Mouse (Mus musculus): ENCODE measurements around the gene Olfr959. TPM values are rescaled to one million over a fixed set of nuclear protein-coding genes. Genes with fewer than 3 reads are reported as not detected.
A peak's percentile ranks its signal among the peaks of the same experiment; 100 is the strongest.

Gene Olfr959
- polyA plus RNA-seq (2015; fragmentation: Nextera tagmentation; extraction: Ambion mirVana), result not detected in 2 replicates

DNA sequence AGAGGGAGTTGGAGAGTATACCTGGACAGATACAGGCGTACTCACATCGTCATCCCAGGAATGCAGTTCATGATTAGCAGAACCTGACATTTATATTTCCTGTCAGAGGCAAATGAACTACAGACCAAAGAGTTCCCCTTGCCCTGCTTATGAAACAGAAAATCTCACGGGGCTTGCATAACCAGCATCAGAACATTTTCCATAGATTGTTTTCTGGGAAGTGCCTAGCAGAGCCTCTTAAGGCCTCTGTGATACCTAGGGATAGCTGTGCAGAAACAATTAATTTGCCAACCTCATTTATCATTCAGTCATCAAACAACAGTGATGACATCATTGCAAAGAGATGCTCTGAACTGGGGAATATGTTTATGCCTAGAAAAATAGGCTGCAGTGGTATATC, at the start of gene Olfr959:
Gene Olfr959, minus strand, starts transcription at position 101 of the 400 bp plus-strand sequence.
- H3K4me2 ChIP-seq (ENCODE audit: low read depth, low read length), result no peak within 1 kb of the TSS
- ATAC-seq (replicated peaks; ENCODE audit: extremely low read depth, insufficient read depth, low FRiP score), result no peak
- no peak within 1 kb of the TSS for H3K4me3 ChIP-seq (ENCODE audit: low read length)
- H3K9ac ChIP-seq (ENCODE audit: low read length), result no peak within 1 kb of the TSS
- H3K27ac ChIP-seq (ENCODE audit: low read length), result no peak within 1 kb of the TSS
- 62% methylated on average over 3 of the region's 3 CpGs for WGBS
- no peaks in the 10 kb centered on the region for H3K9me3 ChIP-seq (replicated peaks; ENCODE audit: control insufficient read depth, low read length)
- H3K36me3 ChIP-seq (ENCODE audit: control insufficient read depth, insufficient read depth), result no peaks in the 10 kb centered on the region
- no peaks in the 10 kb centered on the region for H3K4me1 ChIP-seq (ENCODE audit: control insufficient read depth, insufficient read depth, low read length)
- no peaks in the 10 kb centered on the region for H3K27me3 ChIP-seq (ENCODE audit: control insufficient read depth, insufficient read depth, low read length)

GRCm38 (mm10) chr9:39624711-39625110, 49.3 kb upstream of the Olfr959 start:
- Histone ChIP-seq H3K36me3 (ENCODE audit: control insufficient read depth, insufficient read depth) (no peaks in the 10 kb centered on the region), H3K9me3 (replicated peaks; ENCODE audit: control insufficient read depth, low read length) (no peaks in the 10 kb centered on the region), H3K4me2 (ENCODE audit: low read depth, low read length) (no peak overlapping the region), H3K9ac (ENCODE audit: low read length) (no peak overlapping the region), H3K4me1 (ENCODE audit: control insufficient read depth, insufficient read depth, low read length) (no peaks in the 10 kb centered on the region), H3K4me3 (ENCODE audit: low read length) (no peak overlapping the region), H3K27ac (ENCODE audit: low read length) (no peak overlapping the region), H3K27me3 (ENCODE audit: control insufficient read depth, insufficient read depth, low read length) (no peaks in the 10 kb centered on the region)
- ATAC-seq (replicated peaks; ENCODE audit: extremely low read depth, insufficient read depth, low FRiP score), result no peak
- 52% methylated on average over 2 of the region's 2 CpGs for WGBS

- Histone ChIP-seq H3K27ac (ENCODE audit: low read length) (no peak overlapping the region), H3K9ac (ENCODE audit: low read length) (no peak overlapping the region), H3K27me3 (ENCODE audit: control insufficient read depth, insufficient read depth, low read length) (no peaks in the 10 kb centered on the region), H3K9me3 (replicated peaks; ENCODE audit: control insufficient read depth, low read length) (no peaks in the 10 kb centered on the region), H3K4me3 (ENCODE audit: low read length) (no peak overlapping the region), H3K4me2 (ENCODE audit: low read depth, low read length) (no peak overlapping the region), H3K36me3 (ENCODE audit: control insufficient read depth, insufficient read depth) (no peaks in the 10 kb centered on the region), H3K4me1 (ENCODE audit: control insufficient read depth, insufficient read depth, low read length) (no peaks in the 10 kb centered on the region)
- no peak for ATAC-seq (replicated peaks; ENCODE audit: extremely low read depth, insufficient read depth, low FRiP score)
- WGBS, result 77% methylated on average over 3 of the region's 3 CpGs
These were observed 48.4 kb upstream of the Olfr959 start for GRCm38 (mm10) chr9:39623783-39624182.

- Histone ChIP-seq H3K4me2 (ENCODE audit: low read depth, low read length) (no peak within 1 kb of the TSS), H3K36me3 (ENCODE audit: control insufficient read depth, insufficient read depth) (no peaks in the 10 kb centered on the region), H3K9ac (ENCODE audit: low read length) (no peak within 1 kb of the TSS), H3K4me3 (ENCODE audit: low read length) (no peak within 1 kb of the TSS), H3K4me1 (ENCODE audit: control insufficient read depth, insufficient read depth, low read length) (no peaks in the 10 kb centered on the region), H3K27me3 (ENCODE audit: control insufficient read depth, insufficient read depth, low read length) (no peaks in the 10 kb centered on the region), H3K27ac (ENCODE audit: low read length) (no peak within 1 kb of the TSS), H3K9me3 (replicated peaks; ENCODE audit: control insufficient read depth, low read length) (no peaks in the 10 kb centered on the region)
- ATAC-seq (replicated peaks; ENCODE audit: extremely low read depth, insufficient read depth, low FRiP score), result no peak
- 63% methylated on average over 1 of the region's 1 CpGs for WGBS
These were observed 45.7 kb upstream of the Olfr959 start, which contains the start of gene Olfr960 for GRCm38 (mm10) chr9:39621073-39621472. TSS of gene Olfr960 (plus strand) at chr9:39621373.

DNA sequence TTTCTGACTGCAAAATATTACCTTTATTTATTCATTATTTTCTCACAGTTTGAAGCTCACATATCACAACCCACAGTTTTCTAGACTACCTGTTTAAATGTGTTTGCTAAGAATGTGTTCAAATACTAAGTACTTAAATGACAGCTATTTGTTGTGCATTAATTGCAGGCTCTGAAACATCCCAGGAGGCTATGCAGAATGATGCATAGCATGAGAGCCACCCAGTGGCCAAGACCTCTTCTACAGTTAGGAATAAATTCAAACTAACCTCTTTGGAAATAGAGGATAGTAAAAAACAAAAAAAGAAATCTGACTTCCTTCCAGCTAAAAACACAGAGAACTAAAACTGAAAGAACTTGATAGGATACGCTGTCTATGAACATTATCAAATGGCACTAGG, 36.6 kb upstream of the Olfr959 start:
- Histone ChIP-seq H3K27ac (ENCODE audit: low read length) (no peak overlapping the region), H3K9ac (ENCODE audit: low read length) (no peak overlapping the region), H3K9me3 (replicated peaks; ENCODE audit: control insufficient read depth, low read length) (no peaks in the 10 kb centered on the region), H3K36me3 (ENCODE audit: control insufficient read depth, insufficient read depth) (no peaks in the 10 kb centered on the region), H3K4me1 (ENCODE audit: control insufficient read depth, insufficient read depth, low read length) (no peaks in the 10 kb centered on the region), H3K4me2 (ENCODE audit: low read depth, low read length) (no peak overlapping the region), H3K4me3 (ENCODE audit: low read length) (no peak overlapping the region), H3K27me3 (ENCODE audit: control insufficient read depth, insufficient read depth, low read length) (no peaks in the 10 kb centered on the region)
- 30% methylated on average over 1 of the region's 1 CpGs for WGBS
- ATAC-seq (replicated peaks; ENCODE audit: extremely low read depth, insufficient read depth, low FRiP score), result no peak

- H3K36me3 ChIP-seq (ENCODE audit: control insufficient read depth, insufficient read depth), result no peaks in the 10 kb centered on the region
- H3K4me2 ChIP-seq (ENCODE audit: low read depth, low read length), result no peak within 1 kb of the TSS
- no peaks in the 10 kb centered on the region for H3K9me3 ChIP-seq (replicated peaks; ENCODE audit: control insufficient read depth, low read length)
- H3K4me1 ChIP-seq (ENCODE audit: control insufficient read depth, insufficient read depth, low read length), result no peaks in the 10 kb centered on the region
- 65% methylated on average over 3 of the region's 3 CpGs for WGBS
- no peak for ATAC-seq (replicated peaks; ENCODE audit: extremely low read depth, insufficient read depth, low FRiP score)
- H3K4me3 ChIP-seq (ENCODE audit: low read length), result no peak within 1 kb of the TSS
- H3K27me3 ChIP-seq (ENCODE audit: control insufficient read depth, insufficient read depth, low read length), result no peaks in the 10 kb centered on the region
- H3K27ac ChIP-seq (ENCODE audit: low read length), result no peak within 1 kb of the TSS
- H3K9ac ChIP-seq (ENCODE audit: low read length), result no peak within 1 kb of the TSS
These were observed 35.0 kb upstream of the Olfr959 start, which contains the start of gene Olfr148 for GRCm38 (mm10) chr9:39610355-39610754. TSS of gene Olfr148 (plus strand) at chr9:39610655.

DNA sequence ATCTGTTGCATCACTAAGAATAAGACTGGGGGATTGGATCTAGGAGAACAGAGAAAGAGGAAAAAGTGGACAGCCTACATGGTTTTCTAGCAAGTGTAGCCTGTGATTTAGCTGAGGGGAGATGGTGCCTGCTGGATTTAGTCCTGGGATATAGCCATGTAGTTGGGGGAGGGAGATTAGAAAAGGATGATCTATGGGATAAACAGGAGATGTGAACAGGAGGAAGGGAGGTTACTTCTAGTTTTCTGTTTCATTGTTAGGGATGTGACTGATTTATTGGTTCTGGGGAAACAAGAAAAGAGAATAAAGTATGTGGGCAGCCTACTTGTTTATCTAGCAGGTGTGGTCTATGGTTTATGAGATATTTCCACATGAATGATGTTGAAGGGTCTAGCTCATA, 33.1 kb upstream of the Olfr959 start:
- Histone ChIP-seq H3K27me3 (ENCODE audit: control insufficient read depth, insufficient read depth, low read length) (no peaks in the 10 kb centered on the region), H3K36me3 (ENCODE audit: control insufficient read depth, insufficient read depth) (no peaks in the 10 kb centered on the region), H3K9me3 (replicated peaks; ENCODE audit: control insufficient read depth, low read length) (no peaks in the 10 kb centered on the region), H3K9ac (ENCODE audit: low read length) (no peak overlapping the region), H3K4me3 (ENCODE audit: low read length) (no peak overlapping the region), H3K4me1 (ENCODE audit: control insufficient read depth, insufficient read depth, low read length) (peaks cover 4% of the 10 kb centered on the region), H3K4me2 (ENCODE audit: low read depth, low read length) (no peak overlapping the region), H3K27ac (ENCODE audit: low read length) (no peak overlapping the region)
- no peak for ATAC-seq (replicated peaks; ENCODE audit: extremely low read depth, insufficient read depth, low FRiP score)

- no peak for ATAC-seq (replicated peaks; ENCODE audit: extremely low read depth, insufficient read depth, low FRiP score)
- Histone ChIP-seq H3K9me3 (replicated peaks; ENCODE audit: control insufficient read depth, low read length) (no peaks in the 10 kb centered on the region), H3K4me1 (ENCODE audit: control insufficient read depth, insufficient read depth, low read length) (peaks cover 4% of the 10 kb centered on the region), H3K27ac (ENCODE audit: low read length) (no peak within 1 kb of the TSS), H3K9ac (ENCODE audit: low read length) (peak within 1 kb of the TSS; percentile 21), H3K4me3 (ENCODE audit: low read length) (peak within 1 kb of the TSS; percentile 60), H3K36me3 (ENCODE audit: control insufficient read depth, insufficient read depth) (no peaks in the 10 kb centered on the region), H3K4me2 (ENCODE audit: low read depth, low read length) (peak within 1 kb of the TSS; percentile 77), H3K27me3 (ENCODE audit: control insufficient read depth, insufficient read depth, low read length) (no peaks in the 10 kb centered on the region)
- WGBS, result 2% methylated on average over 8 of the region's 8 CpGs
These were observed 28.7 kb upstream of the Olfr959 start, which contains the start of gene AW551984 for GRCm38 (mm10) chr9:39603999-39604453. TSS of gene AW551984 (minus strand) at chr9:39604403.

DNA sequence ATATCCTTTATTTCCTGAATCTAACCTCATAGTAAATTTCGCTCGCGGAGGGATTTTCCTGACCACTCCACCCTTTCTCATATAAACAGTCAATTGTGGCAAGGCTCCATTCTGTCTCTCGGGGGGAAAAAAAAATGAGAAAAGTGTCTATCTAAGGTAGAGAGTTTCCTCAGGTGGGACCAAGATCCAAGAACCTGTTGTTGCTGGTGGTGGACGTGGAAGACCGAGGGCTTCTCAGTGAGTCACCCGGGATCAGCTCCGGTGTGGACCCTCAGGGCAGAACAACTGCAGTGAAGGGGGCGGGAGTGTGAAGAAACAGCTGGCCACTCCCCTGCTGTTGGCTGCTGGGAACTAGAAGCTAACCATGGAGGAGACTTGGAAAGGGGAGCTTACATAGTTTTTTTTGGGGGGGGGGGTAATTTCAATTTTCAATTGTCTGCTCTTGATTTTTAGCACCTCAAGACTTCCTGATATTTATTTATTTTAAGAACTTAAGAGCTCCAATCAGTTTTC, 28.0 kb upstream of the Olfr959 start:
- Histone ChIP-seq H3K9me3 (replicated peaks; ENCODE audit: control insufficient read depth, low read length) (no peaks in the 10 kb centered on the region), H3K4me2 (ENCODE audit: low read depth, low read length) (peak overlapping the region; percentile 77), H3K36me3 (ENCODE audit: control insufficient read depth, insufficient read depth) (no peaks in the 10 kb centered on the region), H3K4me3 (ENCODE audit: low read length) (peak overlapping the region; percentile 60), H3K27ac (ENCODE audit: low read length) (no peak overlapping the region), H3K4me1 (ENCODE audit: control insufficient read depth, insufficient read depth, low read length) (peaks cover 4% of the 10 kb centered on the region), H3K27me3 (ENCODE audit: control insufficient read depth, insufficient read depth, low read length) (no peaks in the 10 kb centered on the region), H3K9ac (ENCODE audit: low read length) (peak overlapping the region; percentile 21)
- 2% methylated on average over 9 of the region's 9 CpGs for WGBS
- peak; percentile 78 for ATAC-seq (replicated peaks; ENCODE audit: extremely low read depth, insufficient read depth, low FRiP score)

Measured in heart, embryonic 16.5 days (tissue).